Mouse (Mus musculus) lung, postnatal 36 days (tissue): Measurements from ENCODE around the gene Gm826.

ENCODE experiments used
- DNase-seq: peaks from one replicate; pipeline ENCODE4 v3.0.0; 2022; ENCODE audit warnings: mixed read lengths

The Gm826 gene

DNA sequence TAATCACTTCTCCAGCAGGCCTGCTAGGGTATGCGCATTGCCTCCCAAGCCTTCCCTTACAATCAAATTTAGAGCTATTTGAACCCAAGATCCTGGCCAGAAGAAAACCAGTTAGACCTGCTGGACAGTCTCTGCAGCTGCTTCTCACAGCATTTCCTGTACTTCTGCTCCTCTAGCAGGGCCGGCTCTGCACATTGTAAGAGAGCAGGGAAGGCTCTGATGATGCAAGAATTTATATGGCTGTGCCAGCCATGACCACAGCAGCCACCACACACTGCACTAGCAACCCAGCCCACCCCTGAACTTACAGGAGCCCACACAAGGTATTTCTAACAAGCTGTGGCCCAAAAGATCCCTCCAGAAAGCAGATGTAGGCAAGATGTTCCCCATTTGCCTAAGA lies 19.6 kb upstream of the Gm826 start:
- peak; percentile 42 for DNase-seq

DNA sequence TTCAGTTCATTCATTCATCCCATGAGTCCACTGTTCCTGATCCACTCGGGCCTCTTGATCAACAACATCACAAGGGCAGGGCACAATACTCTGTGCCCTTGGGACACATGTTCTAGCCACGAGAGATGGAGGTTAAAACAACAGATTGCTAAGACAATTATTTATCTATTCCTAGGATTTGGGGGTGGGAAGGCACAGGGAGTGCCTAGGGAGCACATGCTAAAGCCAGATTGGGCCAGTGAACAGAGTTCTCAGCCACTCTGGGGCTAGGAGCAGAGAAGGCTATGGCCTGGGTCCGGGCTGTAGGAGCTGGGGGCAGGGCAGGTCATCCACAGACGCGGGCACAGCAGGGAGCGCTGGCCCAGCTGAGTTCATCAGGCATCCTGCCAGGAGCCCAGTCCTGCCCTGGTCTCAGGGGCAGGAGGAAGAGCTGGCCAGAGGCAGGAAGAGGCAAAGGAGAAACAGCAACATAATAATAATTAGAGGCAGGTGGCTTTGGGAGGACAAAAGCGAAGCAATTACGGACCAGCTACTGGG lies 17.1 kb upstream of the Gm826 start:
- peak; percentile 25 for DNase-seq

DNA sequence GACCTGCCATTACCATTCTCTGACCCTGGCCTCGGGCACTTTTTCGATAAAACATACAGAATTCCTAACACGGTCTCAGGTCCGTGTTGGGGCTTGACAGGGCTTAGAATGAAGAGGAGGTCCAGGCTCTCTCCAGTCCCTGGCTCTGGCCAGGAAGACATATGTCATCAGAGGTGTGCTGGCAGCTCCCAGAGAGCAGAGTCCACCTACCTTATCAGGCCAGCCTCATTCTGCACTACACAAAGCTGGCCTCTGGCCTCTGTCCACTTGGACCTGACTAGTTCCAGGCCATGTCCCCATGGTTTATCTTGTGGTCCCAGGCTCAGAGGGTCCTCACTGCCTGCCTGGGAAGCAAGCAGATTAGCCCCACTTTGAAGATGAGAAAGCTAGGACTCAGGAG lies 15.6 kb upstream of the Gm826 start:
- no peak for DNase-seq

DNA sequence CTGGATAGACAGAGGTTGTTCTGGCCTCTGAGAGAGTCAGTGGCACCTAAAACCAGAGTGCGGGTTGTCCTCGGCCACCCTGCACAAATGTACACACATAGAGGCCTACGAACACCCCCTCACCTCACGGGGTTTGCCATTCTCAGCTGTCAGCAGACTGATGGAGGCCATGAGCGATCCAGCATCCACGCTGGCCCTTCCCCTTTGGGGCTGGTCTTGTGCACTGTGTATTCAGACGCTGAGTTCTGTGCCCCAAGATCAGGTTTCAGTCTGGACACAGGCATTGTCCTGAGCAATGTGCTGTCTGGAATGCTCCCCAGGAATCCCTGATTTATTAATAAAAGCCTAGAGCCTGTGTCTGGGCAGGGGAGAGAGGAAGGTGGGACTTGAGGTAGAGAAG lies 14.8 kb upstream of the Gm826 start:
- DNase-seq, result no peak

DNA sequence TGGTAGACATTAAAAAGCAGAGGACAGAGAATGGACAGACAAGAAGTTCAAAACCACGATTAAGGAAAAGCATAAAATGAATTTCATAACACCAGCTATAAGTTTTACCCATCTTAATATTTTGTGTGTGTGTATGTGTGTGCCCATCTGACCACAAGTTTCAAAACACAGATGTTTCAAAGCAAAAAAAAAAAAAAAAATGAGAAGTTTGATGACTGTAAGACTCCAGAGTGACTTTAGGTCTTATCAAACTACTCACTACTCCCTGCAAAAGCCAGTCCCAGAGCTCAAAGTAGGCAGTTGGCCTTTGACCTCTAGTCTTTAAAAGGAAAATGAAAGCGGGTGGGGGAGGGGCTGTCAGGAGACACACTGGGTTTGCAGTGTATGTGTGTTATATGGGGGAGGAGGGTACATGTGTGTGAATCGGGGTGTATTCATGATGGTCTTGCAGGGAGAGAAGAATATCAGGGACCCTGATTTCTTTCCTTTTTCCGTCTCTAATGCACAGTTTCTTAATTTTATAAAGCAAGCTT lies 14.2 kb upstream of the Gm826 start:
- DNase-seq, result no peak

DNA sequence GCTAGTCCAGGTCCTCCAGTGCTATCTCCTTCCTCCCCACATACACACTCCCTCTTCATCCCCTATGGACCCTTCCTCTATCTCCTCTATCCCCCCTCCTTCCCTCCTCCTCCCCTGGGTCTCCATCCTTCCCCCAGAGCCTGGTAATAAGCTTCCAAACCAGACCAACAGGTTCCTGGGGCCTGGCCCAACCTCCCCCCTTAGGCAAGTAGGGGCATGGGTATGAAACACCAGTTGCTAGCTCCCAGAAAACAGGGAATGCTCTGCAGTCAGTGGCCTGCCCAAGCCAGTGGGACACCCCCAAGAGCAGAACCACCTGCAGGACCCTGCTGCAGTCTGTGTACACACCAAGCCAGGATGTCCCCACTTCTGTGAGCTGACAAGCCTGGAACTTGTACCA lies 11.7 kb upstream of the Gm826 start:
- no peak for DNase-seq

DNA sequence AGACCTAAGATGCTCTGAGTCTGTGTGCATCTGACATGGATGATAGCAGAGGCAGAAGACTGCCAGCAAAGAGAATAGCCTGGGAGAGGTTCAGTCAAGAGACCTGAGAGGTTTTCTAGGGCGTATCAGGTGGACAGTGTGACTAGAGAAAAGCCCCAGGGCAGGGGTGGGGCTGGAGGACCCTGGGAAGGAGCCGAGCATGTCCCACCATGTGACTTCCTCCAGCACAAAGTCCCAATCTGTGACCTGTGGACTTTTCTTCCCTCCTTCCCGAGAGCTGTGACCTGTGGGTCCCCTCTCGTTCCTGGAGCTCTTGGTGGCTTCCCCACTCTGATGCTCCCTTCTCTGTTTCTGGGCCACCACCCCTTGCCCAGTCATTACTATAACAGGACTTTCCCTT lies 6.2 kb upstream of the Gm826 start:
- no peak for DNase-seq

DNA sequence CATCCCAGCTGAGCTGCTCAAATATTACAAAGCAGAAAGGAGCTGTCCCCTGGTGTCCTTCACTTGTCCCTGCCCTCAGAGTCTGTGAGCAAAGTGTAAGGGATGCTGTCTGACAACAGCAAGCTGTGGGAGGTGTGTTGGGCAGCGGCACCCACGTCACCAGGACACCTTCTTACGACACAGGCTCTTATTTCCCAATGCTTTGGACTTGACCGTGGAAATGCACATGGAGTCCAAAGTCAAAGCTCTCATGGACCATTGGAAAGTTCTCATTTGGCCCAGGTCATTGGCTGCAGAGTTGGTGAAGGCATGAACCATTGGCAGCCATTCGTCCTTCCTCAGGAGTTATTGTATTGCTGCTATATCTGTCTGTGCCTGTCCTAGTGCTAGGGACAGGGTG lies 5.6 kb upstream of the Gm826 start:
- no peak for DNase-seq

DNA sequence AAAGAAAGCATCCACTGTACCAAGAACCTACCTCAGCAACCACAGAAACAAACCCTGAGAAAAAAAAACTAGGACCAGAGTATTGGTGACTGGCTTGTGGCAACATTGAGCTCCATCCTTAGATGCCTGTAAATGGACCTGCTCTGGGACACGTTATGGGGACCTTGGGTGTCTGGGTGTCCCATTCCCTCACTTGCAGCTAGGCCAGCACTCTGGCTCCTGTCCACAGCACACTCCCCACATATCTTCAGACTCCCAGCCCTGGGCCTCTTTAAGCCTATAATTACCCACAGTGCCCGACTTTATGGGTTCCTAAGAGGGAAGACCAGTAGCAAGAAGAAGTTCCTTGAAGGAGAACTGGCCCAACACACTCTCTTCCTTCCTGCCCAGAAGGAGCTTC lies 2.1 kb upstream of the Gm826 start:
- no peak for DNase-seq

DNA sequence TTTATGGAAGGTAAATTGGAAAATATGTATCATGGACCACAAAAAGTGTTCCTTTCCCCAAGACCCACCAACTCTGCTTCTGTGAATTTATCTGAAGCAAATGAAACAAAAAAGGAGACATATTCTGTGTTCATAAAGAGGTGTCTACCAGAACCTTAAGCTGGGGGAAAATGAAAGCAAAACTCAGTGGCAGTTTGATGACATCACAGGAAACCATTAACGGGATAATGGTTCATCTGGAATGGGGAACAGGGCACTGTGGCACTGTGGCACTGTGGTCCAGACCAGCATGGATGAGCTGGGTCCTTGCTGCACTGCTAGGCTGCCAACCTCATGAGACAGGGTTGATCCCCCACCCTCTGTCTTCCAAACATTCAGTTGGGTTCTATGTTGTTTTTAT lies 1.1 kb upstream of the Gm826 start:
- peak; percentile 51 for DNase-seq

DNA sequence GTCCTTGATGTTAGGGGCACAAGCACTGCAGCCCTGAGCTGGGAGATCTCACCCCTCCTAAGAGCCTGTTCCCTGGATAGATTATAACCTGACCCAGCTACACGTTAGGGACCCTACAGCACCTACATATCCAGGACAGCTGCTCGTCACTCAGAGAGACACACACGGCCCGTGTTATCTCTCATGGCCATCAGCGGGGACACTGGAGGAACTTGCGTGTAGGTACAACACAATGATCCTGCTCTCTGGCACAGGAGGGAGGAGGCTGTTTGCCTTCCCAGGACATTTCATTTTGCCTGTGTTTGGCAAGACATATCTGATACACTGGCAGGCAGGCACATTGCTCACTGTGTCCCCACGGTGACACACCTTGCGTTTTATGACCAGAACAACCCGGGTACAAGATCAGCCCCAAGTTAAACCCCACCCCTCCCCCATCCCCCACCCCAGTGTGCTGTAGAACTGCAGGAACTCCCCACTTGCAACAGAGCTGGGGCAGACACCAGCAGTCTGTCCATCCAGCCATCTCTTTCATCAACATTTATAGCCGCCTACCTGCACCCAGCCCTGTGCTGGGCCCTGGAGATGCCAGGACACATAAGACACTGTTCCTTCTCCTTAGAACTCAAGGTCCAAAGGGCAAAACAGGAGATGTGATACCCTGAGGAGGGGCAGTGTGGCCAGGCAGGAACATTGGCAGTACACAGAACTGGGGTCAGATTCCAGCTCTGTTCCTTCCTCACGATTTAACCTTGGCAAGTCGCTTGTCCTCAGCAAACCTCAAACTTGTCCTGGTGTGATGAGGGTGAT lies 1.2 kb downstream of the Gm826 start:
- no peak for DNase-seq

DNA sequence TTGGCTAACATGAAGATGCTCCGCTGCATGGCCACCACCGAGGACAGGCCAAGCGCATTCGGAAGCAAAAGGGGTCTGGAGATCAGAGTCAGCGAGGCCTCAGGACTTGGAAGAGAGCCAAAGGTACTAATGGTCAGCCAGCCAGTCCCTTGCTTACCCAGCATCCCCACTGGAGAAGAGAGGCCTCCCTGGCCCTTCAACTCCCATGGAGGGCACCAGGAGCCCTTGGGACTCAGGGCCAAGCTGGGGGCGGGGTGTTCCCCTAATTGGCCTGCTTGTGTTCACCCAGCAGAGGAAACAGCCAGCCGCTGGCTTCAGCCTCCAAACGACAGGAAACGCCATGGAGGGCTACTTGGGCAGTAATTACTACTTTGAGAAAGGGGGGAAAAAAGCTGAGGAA lies 5.1 kb downstream of the Gm826 start:
- peak; percentile 39 for DNase-seq

DNA sequence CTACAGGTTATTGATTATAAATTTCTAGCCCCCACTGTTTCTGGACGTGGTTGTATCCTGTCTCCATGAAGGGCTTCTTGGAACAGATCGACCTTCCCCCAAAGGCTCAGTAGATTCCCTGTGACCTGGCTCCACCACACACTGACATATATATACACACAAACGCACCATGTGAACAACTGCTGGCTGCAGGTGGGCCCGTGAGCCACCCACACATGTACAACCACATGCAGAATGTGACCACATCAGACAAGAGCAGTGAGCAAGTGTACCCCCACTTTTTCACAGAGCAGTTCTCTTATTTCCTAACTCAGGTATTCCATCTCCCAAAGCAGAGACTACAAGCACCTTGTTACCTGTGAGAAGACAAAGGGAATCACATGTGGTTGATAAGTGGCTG lies 6.2 kb downstream of the Gm826 start:
- no peak for DNase-seq

DNA sequence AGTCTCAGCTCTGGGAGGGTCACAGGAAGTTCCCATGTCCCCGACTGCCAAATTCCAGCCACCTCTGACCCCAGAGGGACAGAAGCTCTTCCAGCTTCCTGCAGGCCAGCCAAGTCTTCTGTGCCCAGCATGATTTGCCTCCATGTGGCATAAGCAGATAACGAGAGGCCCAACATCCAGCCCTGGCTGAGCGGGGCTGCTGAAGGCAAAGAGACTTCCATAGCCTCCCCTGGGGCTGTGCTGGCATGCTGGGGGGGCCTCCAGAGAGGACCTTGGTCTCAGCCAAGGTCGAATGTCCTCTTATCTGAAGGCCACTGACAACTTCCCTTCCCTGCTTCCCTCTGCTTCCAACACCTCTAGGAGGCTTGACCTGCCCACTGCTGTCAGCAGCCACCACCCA lies 6.8 kb downstream of the Gm826 start:
- DNase-seq, result peak; percentile 76

DNA sequence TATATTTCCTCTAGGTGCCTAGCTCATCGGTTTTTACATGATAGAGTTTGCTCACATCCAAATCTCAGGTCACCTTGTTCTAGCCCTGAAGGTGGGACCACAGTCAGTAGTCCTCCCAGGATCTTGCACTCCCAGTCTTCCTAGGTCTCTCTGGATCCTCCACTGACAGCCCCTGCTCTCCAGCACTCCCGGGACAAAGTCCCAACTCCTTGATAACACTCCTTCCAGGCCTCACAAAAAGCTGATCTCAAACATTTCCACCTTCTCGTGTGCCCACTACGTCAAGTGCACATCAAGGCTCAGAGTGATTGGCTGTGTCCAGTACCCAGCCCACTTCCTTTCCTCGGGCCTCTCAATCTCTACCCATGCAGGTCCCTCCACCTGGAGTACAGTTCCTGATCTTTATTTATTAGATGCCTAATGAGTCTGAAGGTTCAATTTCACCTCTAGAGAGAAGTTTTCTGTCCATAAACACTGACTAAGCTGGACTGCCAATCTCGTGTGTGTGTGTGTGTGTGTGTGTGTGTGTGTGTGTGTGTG lies 8.8 kb downstream of the Gm826 start:
- DNase-seq, result no peak

DNA sequence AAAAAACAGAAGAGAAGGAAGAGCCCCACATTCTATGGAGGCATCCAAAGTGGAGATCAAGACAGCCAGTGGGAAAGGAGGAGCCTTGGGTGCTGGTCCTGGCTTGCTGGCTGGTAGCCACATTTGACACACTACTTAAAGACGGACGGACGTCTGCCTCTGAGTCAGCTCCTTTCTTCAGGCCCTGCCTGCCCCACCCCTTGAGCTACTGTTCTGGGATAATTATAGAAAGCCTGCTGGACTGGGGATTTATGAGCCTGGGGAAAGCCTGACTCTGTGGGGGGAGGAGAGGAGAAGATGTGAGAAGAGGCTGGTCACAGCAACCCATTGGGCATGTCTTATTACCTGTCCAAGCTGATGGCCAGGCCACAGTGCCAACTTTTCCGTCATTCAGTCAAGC lies 12.1 kb downstream of the Gm826 start:
- no peak for DNase-seq

DNA sequence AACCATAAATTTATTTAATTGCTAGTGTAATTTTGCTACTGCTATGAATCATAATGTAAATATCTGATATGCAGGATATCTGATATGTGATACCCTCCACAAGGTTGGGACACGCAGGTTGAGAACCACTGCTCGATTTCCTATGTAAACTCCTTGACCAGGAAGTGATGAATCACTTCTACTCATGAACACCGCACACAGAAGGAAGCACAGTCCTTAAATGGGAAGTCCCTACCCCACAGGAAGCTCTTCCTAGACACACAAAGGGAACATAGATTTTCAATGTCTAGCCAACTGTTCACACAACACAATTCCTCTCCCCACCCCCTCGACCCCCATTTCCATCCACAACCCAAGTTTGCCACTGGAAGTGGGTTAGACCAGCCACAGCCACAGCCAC lies 15.7 kb downstream of the Gm826 start:
- no peak for DNase-seq

DNA sequence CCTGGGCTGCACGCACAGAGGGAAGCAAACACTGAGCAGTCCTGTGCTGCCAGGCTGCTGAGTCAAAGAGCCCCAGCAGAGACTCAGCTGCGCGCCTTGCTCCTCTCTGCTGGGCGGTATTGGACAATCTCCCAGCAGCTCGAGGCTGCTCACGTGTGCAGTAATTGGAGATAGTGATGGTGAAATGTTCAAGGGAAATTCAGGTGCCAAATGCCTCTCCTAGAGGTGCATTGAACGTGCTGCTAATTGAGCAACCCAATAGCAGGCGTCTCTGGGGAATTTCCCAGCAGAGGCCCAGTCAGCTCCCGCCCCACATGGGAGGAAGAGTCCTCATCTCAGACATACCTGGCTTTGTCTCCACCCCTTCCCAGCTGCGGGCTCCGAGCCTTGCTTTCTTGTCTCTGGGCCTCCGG lies 20.4 kb downstream of the Gm826 start:
- DNase-seq, result no peak

DNA sequence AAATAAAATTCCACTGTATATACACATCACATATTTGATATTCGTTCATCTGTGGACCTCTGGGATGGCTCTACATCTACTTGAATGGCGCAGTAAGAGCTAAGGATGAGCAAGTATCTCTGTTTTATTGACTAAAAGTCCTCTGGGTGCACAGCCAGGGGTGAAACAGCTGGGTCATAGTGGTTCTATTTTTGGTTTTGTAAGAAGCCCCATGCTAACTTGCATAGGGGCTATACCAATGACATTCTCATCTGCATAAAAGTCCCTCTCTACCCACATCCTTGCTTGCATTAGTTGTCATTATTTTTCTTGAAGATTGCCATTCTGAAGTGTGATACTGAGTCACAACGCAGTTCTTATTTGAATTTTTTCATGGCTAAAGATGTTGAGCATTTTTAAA lies 28.9 kb downstream of the Gm826 start:
- no peak for DNase-seq

DNA sequence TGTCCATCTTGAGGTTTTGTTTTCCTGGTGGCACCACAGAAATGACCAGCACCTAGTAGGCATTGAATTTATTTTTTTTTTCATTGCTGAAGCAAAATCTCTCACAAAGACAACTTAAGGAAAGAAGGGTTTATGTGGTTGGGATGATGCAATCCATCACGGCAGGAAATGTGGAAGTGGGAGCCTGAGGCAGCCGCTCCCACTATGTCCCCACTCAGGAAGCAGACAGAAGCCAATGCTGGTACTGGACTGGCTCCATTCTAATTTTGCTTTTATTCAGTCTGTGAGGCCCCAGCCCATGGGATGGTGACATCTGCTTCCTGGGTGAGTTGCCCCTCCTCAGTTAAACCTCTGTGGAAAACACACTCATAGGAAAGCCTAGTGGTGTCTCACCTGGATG lies 30.0 kb downstream of the Gm826 start:
- DNase-seq, result peak; percentile 26

DNA sequence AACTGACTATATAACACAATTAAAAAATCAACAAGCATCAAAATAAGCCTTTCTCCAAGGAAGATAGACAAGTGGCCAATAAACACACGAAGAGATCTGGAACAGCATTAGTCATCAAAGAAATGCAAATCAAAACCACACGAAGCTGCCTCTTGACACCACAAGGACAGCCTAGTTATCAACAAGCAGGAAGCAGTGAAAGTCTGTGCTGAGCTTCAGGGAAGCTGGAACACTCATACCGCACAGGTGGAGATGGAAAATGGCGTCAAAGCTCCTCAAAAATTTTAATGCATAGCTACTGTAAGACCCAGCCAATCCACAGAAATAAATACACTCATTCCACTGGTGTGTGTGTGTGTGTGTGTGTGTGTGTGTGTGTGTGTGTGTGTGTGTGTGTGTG lies 31.9 kb downstream of the Gm826 start:
- DNase-seq, result no peak

DNA sequence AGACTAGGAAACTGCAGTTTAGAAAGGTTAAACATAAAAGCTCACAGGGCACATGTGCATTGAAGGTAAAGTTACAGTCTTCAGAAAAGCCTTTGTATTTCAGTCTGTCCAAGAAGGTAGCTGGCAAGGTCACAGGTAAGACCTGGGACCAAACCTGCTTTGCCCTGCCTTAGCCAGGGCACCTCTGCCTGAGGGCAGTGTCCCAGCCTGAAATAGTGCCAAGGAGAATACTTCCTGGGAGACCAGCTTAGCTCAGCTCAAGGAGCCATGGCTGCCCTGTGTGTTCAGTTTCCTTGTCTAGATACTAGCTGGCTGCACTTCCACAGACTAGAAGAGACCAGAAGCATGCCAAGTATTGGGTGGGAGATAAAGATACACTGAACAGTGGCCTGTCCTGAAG lies 35.4 kb downstream of the Gm826 start:
- no peak for DNase-seq

DNA sequence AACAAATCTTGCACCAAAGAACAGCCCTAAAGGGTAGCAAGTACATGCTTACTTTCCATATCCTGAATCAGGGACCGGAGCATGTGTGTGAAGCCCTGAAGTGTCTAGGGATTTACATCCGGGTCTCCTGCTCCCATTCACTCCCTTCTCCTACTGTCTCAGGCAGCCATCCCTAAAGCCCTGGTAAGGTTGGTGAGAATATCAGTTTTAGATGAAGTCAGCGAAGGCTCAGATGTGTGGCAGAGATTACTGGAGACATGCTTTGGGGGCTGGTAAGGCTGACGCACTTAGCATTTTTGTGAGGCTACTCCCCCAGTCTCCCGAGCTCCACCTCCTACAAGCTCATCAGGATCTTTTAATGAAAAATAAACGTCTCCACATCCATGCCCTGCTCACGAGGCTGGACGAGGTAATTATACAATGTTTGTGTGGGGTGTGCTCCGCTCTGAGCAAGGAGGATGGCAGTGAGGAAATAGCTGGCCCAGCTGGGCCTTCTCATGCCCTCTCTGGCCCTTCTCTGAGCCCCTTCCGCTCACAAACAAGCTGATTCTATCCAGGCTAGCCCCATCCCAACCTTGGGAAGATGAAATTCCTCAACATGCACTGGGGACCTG lies 45.3 kb downstream of the Gm826 start:
- no peak for DNase-seq
